Mouse (Mus musculus): ENCODE measurements at regions not wholly inside any gene's neighbourhood (a gene's known extent, or its start where the extent isn't known, plus 50 kb on each side); places are given as distances from the start of the nearest gene placed in this dataset.

GRCm38 (mm10) chr8:78034687-78035086 is 178.4 kb upstream of the Ttc29 start:
- peaks cover 6% of the 10 kb centered on the region; the same call in 1 of the 2 replicates for H3K4me1 ChIP-seq (ENCODE audit: control insufficient read depth, insufficient read depth, low read length)
- no peak overlapping the region for H3K9ac ChIP-seq (ENCODE audit: low read length)
- H3K4me3 ChIP-seq (ENCODE audit: low read length) = no peak overlapping the region
- no peak overlapping the region for H3K27ac ChIP-seq (ENCODE audit: low read length)
- H3K9me3 ChIP-seq (replicated peaks; ENCODE audit: control insufficient read depth, low read length) = no peaks in the 10 kb centered on the region
- no peaks in the 10 kb centered on the region for H3K36me3 ChIP-seq (ENCODE audit: control insufficient read depth, insufficient read depth)
- no peak overlapping the region for H3K4me2 ChIP-seq (ENCODE audit: low read depth, low read length)
- H3K27me3 ChIP-seq (ENCODE audit: control insufficient read depth, insufficient read depth, low read length) = no peaks in the 10 kb centered on the region
- WGBS = 74% methylated on average over 4 of the region's 4 CpGs
- no peak for ATAC-seq (replicated peaks; ENCODE audit: extremely low read depth, insufficient read depth, low FRiP score)

GRCm38 (mm10) chr8:78037218-78037617 is 175.9 kb upstream of the Ttc29 start:
- no peak overlapping the region for H3K4me2 ChIP-seq (ENCODE audit: low read depth, low read length)
- H3K36me3 ChIP-seq (ENCODE audit: control insufficient read depth, insufficient read depth) = no peaks in the 10 kb centered on the region
- H3K9me3 ChIP-seq (replicated peaks; ENCODE audit: control insufficient read depth, low read length) = no peaks in the 10 kb centered on the region
- no peaks in the 10 kb centered on the region for H3K4me1 ChIP-seq (ENCODE audit: control insufficient read depth, insufficient read depth, low read length)
- ATAC-seq (replicated peaks; ENCODE audit: extremely low read depth, insufficient read depth, low FRiP score) = no peak
- H3K27ac ChIP-seq (ENCODE audit: low read length) = no peak overlapping the region
- WGBS = 45% methylated on average over 1 of the region's 1 CpGs
- no peak overlapping the region for H3K9ac ChIP-seq (ENCODE audit: low read length)
- no peaks in the 10 kb centered on the region for H3K27me3 ChIP-seq (ENCODE audit: control insufficient read depth, insufficient read depth, low read length)
- no peak overlapping the region for H3K4me3 ChIP-seq (ENCODE audit: low read length)

- Histone ChIP-seq H3K4me1 (ENCODE audit: control insufficient read depth, insufficient read depth, low read length) (no peaks in the 10 kb centered on the region), H3K27ac (ENCODE audit: low read length) (no peak overlapping the region), H3K27me3 (ENCODE audit: control insufficient read depth, insufficient read depth, low read length) (no peaks in the 10 kb centered on the region), H3K4me3 (ENCODE audit: low read length) (no peak overlapping the region), H3K36me3 (ENCODE audit: control insufficient read depth, insufficient read depth) (no peaks in the 10 kb centered on the region), H3K4me2 (ENCODE audit: low read depth, low read length) (no peak overlapping the region), H3K9me3 (replicated peaks; ENCODE audit: control insufficient read depth, low read length) (peaks cover 3% of the 10 kb centered on the region; the same call in 1 of the 2 replicates), H3K9ac (ENCODE audit: low read length) (no peak overlapping the region)
- ATAC-seq (replicated peaks; ENCODE audit: extremely low read depth, insufficient read depth, low FRiP score) = no peak
- WGBS = 72% methylated on average over 3 of the region's 3 CpGs
These were observed 166.4 kb upstream of the Ttc29 start for GRCm38 (mm10) chr8:78046691-78047090.

- Histone ChIP-seq H3K27me3 (ENCODE audit: control insufficient read depth, insufficient read depth, low read length) (no peaks in the 10 kb centered on the region), H3K27ac (ENCODE audit: low read length) (no peak overlapping the region), H3K36me3 (ENCODE audit: control insufficient read depth, insufficient read depth) (no peaks in the 10 kb centered on the region), H3K4me1 (ENCODE audit: control insufficient read depth, insufficient read depth, low read length) (no peaks in the 10 kb centered on the region), H3K9me3 (replicated peaks; ENCODE audit: control insufficient read depth, low read length) (0 out of 2 replicates have a peak, but pooled peaks cover 2% of the 10 kb centered on the region), H3K4me3 (ENCODE audit: low read length) (no peak overlapping the region), H3K9ac (ENCODE audit: low read length) (no peak overlapping the region), H3K4me2 (ENCODE audit: low read depth, low read length) (no peak overlapping the region)
- ATAC-seq (replicated peaks; ENCODE audit: extremely low read depth, insufficient read depth, low FRiP score) = no peak
- 72% methylated on average over 3 of the region's 3 CpGs for WGBS
These were observed 162.3 kb upstream of the Ttc29 start for GRCm38 (mm10) chr8:78050768-78051167.

- Histone ChIP-seq H3K9ac (ENCODE audit: low read length) (no peak overlapping the region), H3K4me2 (ENCODE audit: low read depth, low read length) (peak overlapping the region; percentile 23; the same call in 1 of the 2 replicates), H3K9me3 (replicated peaks; ENCODE audit: control insufficient read depth, low read length) (no peaks in the 10 kb centered on the region), H3K27me3 (ENCODE audit: control insufficient read depth, insufficient read depth, low read length) (no peaks in the 10 kb centered on the region), H3K27ac (ENCODE audit: low read length) (no peak overlapping the region), H3K4me1 (ENCODE audit: control insufficient read depth, insufficient read depth, low read length) (no peaks in the 10 kb centered on the region), H3K4me3 (ENCODE audit: low read length) (no peak overlapping the region), H3K36me3 (ENCODE audit: control insufficient read depth, insufficient read depth) (no peaks in the 10 kb centered on the region)
- no peak for ATAC-seq (replicated peaks; ENCODE audit: extremely low read depth, insufficient read depth, low FRiP score)
- WGBS = 13% methylated on average over 5 of the region's 5 CpGs
These were observed 158.7 kb upstream of the Ttc29 start for GRCm38 (mm10) chr8:78054435-78054834.

- H3K4me3 ChIP-seq (ENCODE audit: low read length) = no peak overlapping the region
- no peaks in the 10 kb centered on the region for H3K27me3 ChIP-seq (ENCODE audit: control insufficient read depth, insufficient read depth, low read length)
- no peak overlapping the region for H3K27ac ChIP-seq (ENCODE audit: low read length)
- no peaks in the 10 kb centered on the region for H3K36me3 ChIP-seq (ENCODE audit: control insufficient read depth, insufficient read depth)
- no peak overlapping the region for H3K9ac ChIP-seq (ENCODE audit: low read length)
- no peak for ATAC-seq (replicated peaks; ENCODE audit: extremely low read depth, insufficient read depth, low FRiP score)
- no peaks in the 10 kb centered on the region for H3K4me1 ChIP-seq (ENCODE audit: control insufficient read depth, insufficient read depth, low read length)
- WGBS = 14% methylated on average over 8 of the region's 8 CpGs
- no peak overlapping the region for H3K4me2 ChIP-seq (ENCODE audit: low read depth, low read length)
- H3K9me3 ChIP-seq (replicated peaks; ENCODE audit: control insufficient read depth, low read length) = no peaks in the 10 kb centered on the region
These were observed 158.2 kb upstream of the Ttc29 start for GRCm38 (mm10) chr8:78054920-78055319.

- H3K27me3 ChIP-seq (ENCODE audit: control insufficient read depth, insufficient read depth, low read length) = no peaks in the 10 kb centered on the region
- no peaks in the 10 kb centered on the region for H3K9me3 ChIP-seq (replicated peaks; ENCODE audit: control insufficient read depth, low read length)
- H3K4me3 ChIP-seq (ENCODE audit: low read length) = no peak overlapping the region
- 70% methylated on average over 3 of the region's 3 CpGs for WGBS
- no peak overlapping the region for H3K4me2 ChIP-seq (ENCODE audit: low read depth, low read length)
- H3K9ac ChIP-seq (ENCODE audit: low read length) = no peak overlapping the region
- no peak overlapping the region for H3K27ac ChIP-seq (ENCODE audit: low read length)
- H3K36me3 ChIP-seq (ENCODE audit: control insufficient read depth, insufficient read depth) = no peaks in the 10 kb centered on the region
- no peaks in the 10 kb centered on the region for H3K4me1 ChIP-seq (ENCODE audit: control insufficient read depth, insufficient read depth, low read length)
- no peak for ATAC-seq (replicated peaks; ENCODE audit: extremely low read depth, insufficient read depth, low FRiP score)
These were observed 157.6 kb upstream of the Ttc29 start for GRCm38 (mm10) chr8:78055531-78055930.

- no peak overlapping the region for H3K4me2 ChIP-seq (ENCODE audit: low read depth, low read length)
- no peak for ATAC-seq (replicated peaks; ENCODE audit: extremely low read depth, insufficient read depth, low FRiP score)
- no peaks in the 10 kb centered on the region for H3K9me3 ChIP-seq (replicated peaks; ENCODE audit: control insufficient read depth, low read length)
- WGBS = 52% methylated on average over 4 of the region's 4 CpGs
- no peak overlapping the region for H3K4me3 ChIP-seq (ENCODE audit: low read length)
- no peaks in the 10 kb centered on the region for H3K4me1 ChIP-seq (ENCODE audit: control insufficient read depth, insufficient read depth, low read length)
- no peak overlapping the region for H3K9ac ChIP-seq (ENCODE audit: low read length)
- no peaks in the 10 kb centered on the region for H3K27me3 ChIP-seq (ENCODE audit: control insufficient read depth, insufficient read depth, low read length)
- no peak overlapping the region for H3K27ac ChIP-seq (ENCODE audit: low read length)
- no peaks in the 10 kb centered on the region for H3K36me3 ChIP-seq (ENCODE audit: control insufficient read depth, insufficient read depth)
These were observed 155.7 kb upstream of the Ttc29 start for GRCm38 (mm10) chr8:78057357-78057756.

- no peaks in the 10 kb centered on the region for H3K36me3 ChIP-seq (ENCODE audit: control insufficient read depth, insufficient read depth)
- ATAC-seq (replicated peaks; ENCODE audit: extremely low read depth, insufficient read depth, low FRiP score) = no peak
- no peak overlapping the region for H3K27ac ChIP-seq (ENCODE audit: low read length)
- 52% methylated on average over 9 of the region's 9 CpGs for WGBS
- H3K27me3 ChIP-seq (ENCODE audit: control insufficient read depth, insufficient read depth, low read length) = peaks cover 2% of the 10 kb centered on the region; the same call in 1 of the 2 replicates
- H3K9ac ChIP-seq (ENCODE audit: low read length) = no peak overlapping the region
- H3K9me3 ChIP-seq (replicated peaks; ENCODE audit: control insufficient read depth, low read length) = no peaks in the 10 kb centered on the region
- H3K4me3 ChIP-seq (ENCODE audit: low read length) = no peak overlapping the region
- peaks cover 4% of the 10 kb centered on the region; the same call in 1 of the 2 replicates for H3K4me1 ChIP-seq (ENCODE audit: control insufficient read depth, insufficient read depth, low read length)
- no peak overlapping the region for H3K4me2 ChIP-seq (ENCODE audit: low read depth, low read length)
These were observed 151.0 kb upstream of the Ttc29 start for GRCm38 (mm10) chr8:78061827-78062719.
